Mouse (Mus musculus) midbrain, embryonic 12.5 days (tissue): Measurements from ENCODE around the gene Vmn2r8. TPM values are rescaled to one million over a fixed set of nuclear protein-coding genes. Genes with fewer than 3 reads are reported as not detected.
"Not testable (repeated sequence)": the region's sequence is repeated elsewhere in the genome, so short reads cannot be mapped to it uniquely, and the experiment has no call there.

Source experiments
- ATAC-seq: fragments of 200-750 bp; cut with Nextera tagmentation; 2 replicates; pipeline ENCODE4 v1.8.0; 2017; ENCODE audit warnings: low read depth, moderate TSS enrichment, moderate library complexity; ENCODE audit not compliant: low FRiP score
- H3K27ac ChIP-seq: fragments of 300-500 bp; sonication (generic); replicated peaks from 2 replicates; pipeline ENCODE4 v1.5.1; 2016; ENCODE audit warnings: mild to moderate bottlenecking
- H3K27me3 ChIP-seq: fragments of 300-500 bp; sonication (generic); 2 replicates; pipeline ENCODE4 v1.6.1; 2016; ENCODE audit warnings: mild to moderate bottlenecking
- H3K36me3 ChIP-seq: fragments of 300-500 bp; sonication (generic); 2 replicates; pipeline ENCODE4 v1.6.1; 2016
- H3K4me1 ChIP-seq: fragments of 300-500 bp; sonication (generic); 2 replicates; pipeline ENCODE4 v1.6.1; 2016
- H3K4me2 ChIP-seq: fragments of 300-500 bp; sonication (generic); replicated peaks from 2 replicates; pipeline ENCODE4 v1.6.1; 2016; ENCODE audit warnings: mild to moderate bottlenecking, moderate library complexity
- H3K4me3 ChIP-seq: fragments of 300-500 bp; sonication (generic); 2 replicates; pipeline ENCODE4 v1.5.1; 2016; ENCODE audit warnings: mild to moderate bottlenecking
- H3K9ac ChIP-seq: fragments of 300-500 bp; sonication (generic); replicated peaks from 2 replicates; pipeline ENCODE4 v1.6.1; 2016; ENCODE audit warnings: mild to moderate bottlenecking, moderate library complexity
- H3K9me3 ChIP-seq: fragments of 300-500 bp; sonication (generic); 2 replicates; pipeline ENCODE4 v1.6.1; 2016; ENCODE audit warnings: mild to moderate bottlenecking
- WGBS: fragments of 180-500 bp; shearing (Covaris S2); methylation state at CpG from one replicate; pipeline ENCODE4 v1.1.7; 2016; 5-methylcytosine and 5-hydroxymethylcytosine counted together
- polyA plus RNA-seq: library from polyadenylated mRNA; unstranded; fragments of >200 nt; fragmentation: Nextera tagmentation; extraction: Ambion mirVana; gene quantifications from 2 replicates; pipeline ENCODE4 v1.2.1, GENCODE M21; 2016

Vmn2r8 gene
- not detected in 2 replicates for polyA plus RNA-seq

DNA sequence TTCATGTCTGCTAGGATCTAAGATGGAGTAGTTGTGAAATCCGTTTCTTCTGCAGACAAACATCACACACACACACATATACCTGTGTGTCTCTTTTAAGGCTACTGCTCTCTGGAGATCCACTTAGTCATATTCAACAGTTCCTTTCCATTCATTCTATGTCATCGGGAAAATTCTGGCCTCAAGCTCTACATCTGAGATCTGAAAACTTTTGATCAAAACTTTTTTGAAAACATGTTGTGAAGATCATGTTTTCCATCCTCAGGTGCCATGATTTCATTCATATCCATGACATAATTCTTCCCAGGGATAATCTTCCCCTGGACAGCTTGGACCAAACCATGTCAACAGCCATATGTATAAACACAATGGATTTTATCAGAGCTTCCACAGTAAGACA lies at the start of gene Vmn2r8:
TSS of gene Vmn2r8 (minus strand) at position 101 of the 400 bp plus-strand sequence.
- H3K36me3 ChIP-seq, H3K27ac ChIP-seq, H3K9ac ChIP-seq, H3K4me3 ChIP-seq, H3K4me1 ChIP-seq, H3K9me3 ChIP-seq, ATAC-seq, H3K4me2 ChIP-seq, H3K27me3 ChIP-seq: not testable (repeated sequence)
- WGBS, result 76% methylated on average over 2 of the region's 2 CpGs

DNA sequence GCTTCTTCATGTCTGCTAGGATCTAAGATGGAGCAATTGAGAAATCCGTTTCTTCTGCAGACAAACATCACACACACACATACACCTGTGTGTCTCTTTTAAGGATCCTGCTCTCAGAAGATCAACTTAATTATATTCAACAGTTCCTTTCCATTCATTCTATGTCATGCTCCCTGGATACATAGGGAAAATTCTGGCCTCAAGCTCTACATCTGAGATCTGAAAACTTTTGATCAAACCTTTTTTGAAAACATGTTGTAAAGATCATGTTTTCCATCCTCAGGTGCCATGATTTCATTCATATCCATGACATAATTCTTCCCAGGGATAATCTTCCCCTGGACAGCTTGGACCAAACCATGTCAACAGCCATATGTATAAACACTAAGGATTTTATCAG lies 43.9 kb upstream of the Vmn2r8 start, which contains the start of gene Vmn2r9:
TSS of gene Vmn2r9 (minus strand) at position 101 of the 400 bp plus-strand sequence.
- H3K9me3 ChIP-seq, H3K36me3 ChIP-seq, H3K4me3 ChIP-seq, H3K27me3 ChIP-seq, ATAC-seq, H3K27ac ChIP-seq, H3K9ac ChIP-seq, H3K4me2 ChIP-seq, H3K4me1 ChIP-seq: not testable (repeated sequence)
- 76% methylated on average over 1 of the region's 1 CpGs for WGBS

DNA sequence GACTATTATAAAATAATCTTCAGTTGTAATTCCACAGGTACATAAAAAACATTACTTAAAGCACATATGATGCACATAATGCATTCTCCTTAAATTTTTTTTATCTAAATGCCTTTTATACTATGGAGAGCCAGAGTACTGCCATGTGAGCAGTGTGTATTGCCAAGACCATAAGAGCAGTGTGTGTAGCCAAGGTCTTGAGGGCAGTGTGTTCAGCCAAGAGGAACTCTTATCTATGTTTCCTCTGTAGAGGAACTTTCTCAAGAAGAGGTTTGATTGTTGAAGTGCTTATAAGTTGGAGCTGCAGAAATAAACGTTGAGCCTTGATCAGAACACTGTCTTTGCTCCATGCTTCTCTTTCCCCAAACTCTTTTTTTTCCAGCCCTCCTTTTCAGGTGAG lies 40.8 kb upstream of the Vmn2r8 start:
- H3K36me3 ChIP-seq, result no peaks in the 10 kb centered on the region
- 52% methylated on average over 1 of the region's 1 CpGs for WGBS
- no peak overlapping the region for H3K4me2 ChIP-seq
- no peak overlapping the region for H3K27ac ChIP-seq
- H3K9ac ChIP-seq, result no peak overlapping the region
- H3K4me3 ChIP-seq, result no peak overlapping the region
- no peaks in the 10 kb centered on the region for H3K9me3 ChIP-seq
- no peaks in the 10 kb centered on the region for H3K4me1 ChIP-seq
- H3K27me3 ChIP-seq, result no peaks in the 10 kb centered on the region
- ATAC-seq, result no peak

DNA sequence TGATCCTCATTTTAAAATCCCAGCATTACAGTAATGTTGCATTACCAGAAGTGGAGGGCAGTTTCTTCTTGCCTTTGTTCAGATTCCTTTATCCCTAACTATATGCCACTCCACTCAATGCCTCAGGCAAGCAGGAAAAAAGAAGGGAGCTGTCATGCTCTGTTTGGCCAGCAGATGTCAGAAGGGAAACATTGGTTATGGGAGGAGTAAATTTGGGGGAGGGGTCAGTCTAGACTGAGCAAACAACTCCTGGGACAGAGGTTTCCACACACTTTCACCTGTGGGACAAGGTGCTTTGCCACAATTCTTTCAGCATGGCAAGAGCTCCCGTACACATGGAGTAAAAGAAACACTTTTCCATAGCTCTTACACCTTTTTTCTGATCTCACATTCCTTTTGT lies 27.5 kb upstream of the Vmn2r8 start:
- H3K27me3 ChIP-seq, result no peaks in the 10 kb centered on the region
- no peaks in the 10 kb centered on the region for H3K36me3 ChIP-seq
- 75% methylated on average over 1 of the region's 1 CpGs for WGBS
- H3K9me3 ChIP-seq, result no peaks in the 10 kb centered on the region
- H3K4me2 ChIP-seq, result no peak overlapping the region
- no peak for ATAC-seq
- H3K27ac ChIP-seq, result no peak overlapping the region
- H3K9ac ChIP-seq, result no peak overlapping the region
- H3K4me1 ChIP-seq, result no peaks in the 10 kb centered on the region
- H3K4me3 ChIP-seq, result no peak overlapping the region

DNA sequence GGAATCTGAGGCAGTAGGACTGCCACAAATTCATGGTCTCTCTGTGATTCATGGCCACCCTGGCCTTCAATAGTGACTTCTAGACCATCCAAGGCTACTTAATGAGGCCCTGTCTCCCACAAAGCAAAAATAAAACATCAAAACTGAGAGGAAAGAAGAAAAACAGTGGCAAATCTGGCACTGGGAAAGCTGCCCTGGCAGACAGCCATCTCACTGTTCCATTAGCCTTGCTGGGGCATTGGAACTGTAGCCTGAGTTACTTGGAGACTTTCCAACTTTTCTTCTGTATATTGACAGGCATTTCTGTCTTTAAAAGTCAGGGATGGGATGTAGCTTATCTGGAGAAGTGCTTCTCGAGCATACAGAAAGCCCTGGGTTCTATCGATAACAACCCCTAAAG lies 14.6 kb upstream of the Vmn2r8 start:
- Histone ChIP-seq H3K36me3 (no peaks in the 10 kb centered on the region), H3K4me1 (no peaks in the 10 kb centered on the region), H3K4me3 (no peak overlapping the region), H3K27me3 (no peaks in the 10 kb centered on the region), H3K27ac (no peak overlapping the region), H3K4me2 (no peak overlapping the region), H3K9ac (no peak overlapping the region), H3K9me3 (no peaks in the 10 kb centered on the region)
- no peak for ATAC-seq
- WGBS, result 83% methylated on average over 2 of the region's 2 CpGs

DNA sequence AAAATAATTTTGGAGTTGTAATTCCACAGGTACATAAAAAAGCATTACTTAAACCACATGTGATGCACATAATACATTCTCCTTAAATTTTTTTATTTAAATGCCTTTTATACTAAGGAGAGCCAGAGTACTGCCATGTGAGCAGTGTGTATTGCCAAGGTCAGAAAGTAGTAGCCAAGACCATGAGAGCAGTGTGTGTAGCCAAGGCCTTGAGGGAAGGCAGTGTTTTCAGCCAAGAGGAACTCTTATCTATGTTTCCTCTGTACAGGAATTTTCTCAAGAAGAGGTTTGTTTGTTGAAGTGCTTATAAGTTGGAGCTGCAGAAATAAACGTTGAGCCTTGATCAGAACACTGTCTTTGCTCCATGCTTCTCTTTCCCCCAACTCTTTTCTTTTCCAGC lies 5.0 kb downstream of the Vmn2r8 start:
- H3K4me2 ChIP-seq, result no peak overlapping the region
- WGBS, result 48% methylated on average over 1 of the region's 1 CpGs
- no peaks in the 10 kb centered on the region for H3K9me3 ChIP-seq
- no peaks in the 10 kb centered on the region for H3K4me1 ChIP-seq
- no peaks in the 10 kb centered on the region for H3K36me3 ChIP-seq
- no peak overlapping the region for H3K27ac ChIP-seq
- no peaks in the 10 kb centered on the region for H3K27me3 ChIP-seq
- H3K4me3 ChIP-seq, result no peak overlapping the region
- no peak overlapping the region for H3K9ac ChIP-seq
- no peak for ATAC-seq

DNA sequence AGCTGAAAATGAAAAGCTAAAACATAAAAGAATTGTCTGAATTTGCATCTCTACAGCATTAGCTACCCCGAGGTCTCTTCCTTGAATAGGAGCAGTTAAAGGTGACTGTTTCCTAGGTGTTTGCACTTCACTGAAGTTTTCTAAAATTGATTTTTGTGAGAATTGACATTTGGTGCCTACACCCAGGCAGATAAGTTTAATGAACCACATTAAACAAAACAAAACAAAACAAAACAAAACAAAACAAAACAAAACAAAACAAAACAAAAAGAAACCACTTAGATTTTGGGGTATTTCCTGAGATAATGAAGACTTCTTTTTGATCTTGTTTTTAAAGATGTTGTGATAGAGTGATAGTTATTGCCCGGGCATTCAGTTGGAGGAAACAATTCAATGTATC lies 13.4 kb downstream of the Vmn2r8 start, which contains the start of gene Tmed11:
TSS of gene Tmed11 (minus strand) at position 101 of the 400 bp plus-strand sequence.
- H3K9ac ChIP-seq, H3K9me3 ChIP-seq, H3K4me3 ChIP-seq, H3K36me3 ChIP-seq, H3K4me1 ChIP-seq, H3K4me2 ChIP-seq, ATAC-seq, H3K27ac ChIP-seq, H3K27me3 ChIP-seq: not testable (repeated sequence)
- 58% methylated on average over 2 of the region's 2 CpGs for WGBS

DNA sequence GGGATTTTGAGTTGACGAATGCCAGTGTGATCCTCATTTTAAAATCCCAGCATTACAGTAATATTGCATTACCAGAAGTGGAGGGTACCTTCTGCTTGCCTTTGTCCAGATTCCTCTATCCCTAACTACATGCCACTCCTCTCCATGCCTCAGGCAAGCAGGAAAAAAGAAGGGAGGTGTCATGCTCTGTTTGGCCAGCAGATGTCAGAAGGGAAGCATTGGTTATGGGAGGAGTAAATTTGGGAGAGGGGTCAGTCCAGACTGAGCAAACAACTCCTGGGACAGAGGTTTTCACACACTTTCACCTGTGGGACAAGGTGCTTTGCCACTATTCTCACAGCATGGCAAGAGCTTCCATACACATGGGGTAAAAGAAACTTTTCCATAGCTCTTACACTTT lies 18.3 kb downstream of the Vmn2r8 start:
- not testable (repeated sequence) for H3K36me3 ChIP-seq, H3K27ac ChIP-seq, H3K9ac ChIP-seq, H3K4me3 ChIP-seq, H3K4me2 ChIP-seq, H3K9me3 ChIP-seq, ATAC-seq, H3K4me1 ChIP-seq, H3K27me3 ChIP-seq
- 34% methylated on average over 1 of the region's 1 CpGs for WGBS

DNA sequence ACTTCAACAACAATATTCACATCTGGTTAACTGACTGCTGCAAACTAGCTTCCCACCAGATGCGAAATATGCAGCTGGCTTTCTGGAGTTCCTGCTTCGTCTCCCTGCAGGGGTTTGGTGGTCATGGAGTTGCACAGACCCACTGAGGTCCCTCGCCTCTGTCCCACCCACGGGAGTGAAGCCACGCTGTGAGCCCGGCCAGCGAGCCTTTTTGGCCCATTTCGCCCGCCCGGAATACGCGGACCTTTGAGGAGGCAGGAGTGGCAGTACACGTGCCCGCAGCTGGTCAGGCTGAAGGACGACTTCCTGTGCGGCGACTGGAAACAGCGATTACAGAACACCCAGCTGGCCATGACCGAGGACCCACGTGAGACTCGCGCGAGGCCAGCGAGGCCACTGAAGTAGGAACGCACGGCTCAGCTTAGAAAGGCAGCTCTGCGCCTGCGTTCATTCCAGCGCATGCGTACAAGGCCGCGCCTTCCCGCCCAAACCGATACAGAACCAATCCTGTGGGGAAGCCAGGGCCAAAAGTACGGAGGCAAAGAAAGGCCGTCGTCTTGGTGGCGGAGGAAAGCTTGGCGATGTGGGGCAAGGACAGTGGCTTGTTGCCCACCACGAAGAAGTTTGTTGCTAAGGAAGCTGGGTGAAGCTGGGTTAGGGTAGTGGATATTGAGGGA lies 33.9 kb downstream of the Vmn2r8 start, which contains the start of gene Rnf212:
TSS of gene Rnf212 (minus strand) at position 353 of the 677 bp plus-strand sequence.
- ATAC-seq, result no peak
- Histone ChIP-seq H3K9ac (no peak within 1 kb of the TSS), H3K27me3 (no peaks in the 10 kb centered on the region), H3K27ac (no peak within 1 kb of the TSS), H3K4me1 (no peaks in the 10 kb centered on the region), H3K4me3 (no peak within 1 kb of the TSS), H3K36me3 (no peaks in the 10 kb centered on the region), H3K4me2 (no peak within 1 kb of the TSS), H3K9me3 (no peaks in the 10 kb centered on the region)
- 80% methylated on average over 40 of the region's 40 CpGs for WGBS

DNA sequence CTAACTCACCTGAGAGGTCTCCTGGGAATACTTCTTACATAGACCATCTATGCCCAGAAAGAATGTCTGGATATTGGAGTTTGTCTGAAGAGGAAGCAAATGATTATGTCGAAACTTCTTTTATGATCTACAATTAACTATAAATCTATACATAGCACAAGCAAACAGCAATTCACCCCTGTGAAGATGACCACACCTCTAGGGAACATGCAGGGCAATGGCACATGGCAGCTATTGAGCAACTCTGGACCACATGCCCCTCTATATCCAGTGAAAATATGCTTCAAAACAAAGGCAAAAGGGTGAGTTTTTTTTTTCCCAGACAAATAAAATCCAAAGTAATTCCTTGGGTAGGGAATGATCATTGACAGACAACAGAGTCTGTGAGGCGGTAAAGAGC lies 48.6 kb downstream of the Vmn2r8 start:
- no peak overlapping the region for H3K4me3 ChIP-seq
- 93% methylated on average over 2 of the region's 2 CpGs for WGBS
- no peak overlapping the region for H3K9ac ChIP-seq
- no peaks in the 10 kb centered on the region for H3K9me3 ChIP-seq
- no peak for ATAC-seq
- H3K4me2 ChIP-seq, result no peak overlapping the region
- no peaks in the 10 kb centered on the region for H3K27me3 ChIP-seq
- no peaks in the 10 kb centered on the region for H3K36me3 ChIP-seq
- no peak overlapping the region for H3K27ac ChIP-seq
- H3K4me1 ChIP-seq, result no peaks in the 10 kb centered on the region

DNA sequence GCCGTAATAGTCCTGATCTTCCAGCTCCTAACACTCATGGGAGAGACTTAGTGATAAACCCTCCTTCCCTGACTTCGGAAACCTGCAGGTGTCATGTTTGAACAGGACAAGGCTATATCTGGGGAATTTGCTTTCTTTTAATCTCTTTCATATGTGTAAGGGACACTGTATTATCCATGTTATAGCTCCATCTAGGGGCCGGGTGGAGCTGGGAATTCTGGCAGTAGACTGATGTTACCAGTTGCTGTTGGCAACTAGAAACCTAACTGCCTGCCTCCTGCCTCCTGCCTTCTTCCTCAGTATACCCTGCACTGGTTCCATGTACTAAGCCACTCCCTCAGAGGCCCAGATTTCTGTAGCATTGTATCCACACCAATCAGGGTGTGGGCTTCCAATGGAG lies 50.3 kb downstream of the Vmn2r8 start:
- 69% methylated on average over 3 of the region's 3 CpGs for WGBS
- Histone ChIP-seq H3K36me3 (no peaks in the 10 kb centered on the region), H3K4me1 (no peaks in the 10 kb centered on the region), H3K27ac (no peak overlapping the region), H3K4me3 (no peak overlapping the region), H3K9ac (no peak overlapping the region), H3K9me3 (no peaks in the 10 kb centered on the region), H3K27me3 (no peaks in the 10 kb centered on the region), H3K4me2 (no peak overlapping the region)
- no peak for ATAC-seq

DNA sequence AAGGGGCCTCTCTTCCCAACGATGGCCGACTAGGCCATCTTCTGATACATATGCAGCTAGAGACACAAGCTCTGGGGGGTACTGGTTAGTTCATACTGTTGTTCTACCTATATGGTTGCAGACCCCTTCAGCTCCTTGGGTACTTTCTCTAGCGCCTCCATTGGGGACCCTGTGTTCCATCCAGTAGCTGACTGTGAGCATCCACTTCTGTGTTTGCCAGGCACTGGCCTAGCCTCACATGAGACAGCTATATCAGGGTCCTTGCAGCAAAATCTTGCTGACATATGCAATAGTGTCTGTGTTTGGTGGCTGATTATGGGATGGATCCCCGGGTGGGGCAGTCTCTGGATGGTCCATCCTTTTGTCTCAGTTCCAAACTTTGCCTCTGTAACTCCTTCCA lies 57.4 kb downstream of the Vmn2r8 start:
- H3K4me2 ChIP-seq, H3K4me3 ChIP-seq, H3K36me3 ChIP-seq, ATAC-seq, H3K4me1 ChIP-seq, H3K27ac ChIP-seq, H3K9me3 ChIP-seq, H3K27me3 ChIP-seq, H3K9ac ChIP-seq: not testable (repeated sequence)
- 90% methylated on average over 4 of the region's 4 CpGs for WGBS
